Mouse (Mus musculus) ES-Bruce4 (cell line): ENCODE results near the gene Arl15.

ENCODE experiments used
- CTCF ChIP-seq: IDR thresholded peaks from one replicate; pipeline ENCODE4 v1.8.1; 2011; ENCODE audit warnings: low read depth, low read length
- EP300 ChIP-seq: IDR thresholded peaks from 2 replicates; pipeline ENCODE4 v1.6.1; 2011; ENCODE audit warnings: low read depth, low read length; ENCODE audit not compliant: insufficient read depth
- POLR2A ChIP-seq: IDR thresholded peaks from one replicate; pipeline ENCODE4 v1.8.1; 2011; ENCODE audit warnings: low read length; ENCODE audit not compliant: insufficient read depth

DNA sequence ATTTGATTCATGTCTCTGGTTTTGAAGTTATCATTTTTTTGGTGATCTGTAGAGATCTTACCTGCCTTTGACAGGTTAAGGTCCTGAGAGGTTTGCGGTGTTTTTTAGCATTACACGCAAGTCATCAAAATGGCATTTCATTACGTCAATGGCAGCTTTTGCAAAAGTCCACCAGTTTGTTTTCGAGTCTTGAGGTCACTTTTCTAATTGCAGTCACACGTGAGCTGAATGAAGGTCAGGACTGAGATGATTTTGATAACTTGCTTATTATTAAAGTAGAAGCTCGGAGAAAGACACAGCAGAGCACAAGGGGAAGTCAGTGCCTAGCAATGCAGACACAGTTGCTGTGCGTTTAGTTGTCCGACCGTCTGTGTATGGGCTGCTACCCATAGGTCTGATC, 8.3 kb downstream of the Arl15 start:
- TF ChIP-seq CTCF (no peak), POLR2A (no peak), EP300 (no peak)
